Mouse (Mus musculus) myocyte (in vitro differentiated cells): ENCODE measurements around the gene Grip2. TPM values are rescaled to one million over a fixed set of nuclear protein-coding genes. Genes with fewer than 3 reads are reported as not detected.

Source experiments
- H3K27me3 ChIP-seq: one replicate; pipeline ENCODE4 v1.6.1; 2011; ENCODE audit not compliant: control insufficient read depth, insufficient read depth, insufficient read length
- H3K36me3 ChIP-seq: one replicate; pipeline ENCODE4 v1.6.1; 2011; ENCODE audit not compliant: control insufficient read depth, insufficient read depth
- H3K4me2 ChIP-seq: one replicate; pipeline ENCODE4 v1.6.1; 2011; ENCODE audit warnings: low read depth, control low read depth
- H3K4me3 ChIP-seq: one replicate; pipeline ENCODE4 v1.5.1; 2011; ENCODE audit warnings: mild to moderate bottlenecking, control low read depth, moderate library complexity
- H3K79me2 ChIP-seq: one replicate; pipeline ENCODE4 v1.6.1; 2011; ENCODE audit not compliant: control insufficient read depth, insufficient read depth
- H3ac ChIP-seq: one replicate; pipeline ENCODE4 v1.6.1; 2011; ENCODE audit not compliant: control insufficient read depth, insufficient read length
- CEBPB ChIP-seq: IDR thresholded peaks from 2 replicates; pipeline ENCODE4 v1.6.1; 2011; ENCODE audit warnings: mild to moderate bottlenecking, moderate library complexity; ENCODE audit not compliant: poor library complexity, insufficient read depth, severe bottlenecking
- E2F4 ChIP-seq: IDR thresholded peaks from one replicate; pipeline ENCODE4 v1.6.1; 2011; ENCODE audit warnings: mild to moderate bottlenecking, control low read depth, moderate library complexity; ENCODE audit not compliant: insufficient read depth
- MAX ChIP-seq: IDR thresholded peaks from one replicate; pipeline ENCODE4 v1.6.1; 2011; ENCODE audit warnings: low read depth, mild to moderate bottlenecking, control low read depth
- MYOD1 ChIP-seq, 3 experiments: IDR thresholded peaks; one replicate each; pipeline ENCODE4 v1.6.1; 2011; ENCODE audit warnings: control low read depth in 2 of 3, low read depth in 2 of 3, mild to moderate bottlenecking in 2 of 3, moderate library complexity in 1 of 3; ENCODE audit not compliant: insufficient read length in 2 of 3, control insufficient read depth in 1 of 3
- MYOG ChIP-seq, 3 experiments: IDR thresholded peaks; one replicate each; pipeline ENCODE4 v1.6.1; 2011; ENCODE audit warnings: control low read depth in 2 of 3, low read depth in 2 of 3, mild to moderate bottlenecking in 2 of 3; ENCODE audit not compliant: insufficient read length in 2 of 3, control insufficient read depth in 1 of 3, insufficient read depth in 1 of 3
- POLR2A ChIP-seq: IDR thresholded peaks from one replicate; pipeline ENCODE4 v1.6.1; 2011; ENCODE audit warnings: low read depth, mild to moderate bottlenecking, control low read depth, moderate library complexity; ENCODE audit not compliant: insufficient read length
- POLR2AphosphoS2 ChIP-seq: IDR thresholded peaks from one replicate; pipeline ENCODE4 v1.6.1; 2011; ENCODE audit warnings: low read depth, control low read depth; ENCODE audit not compliant: insufficient read length
- REST ChIP-seq: IDR thresholded peaks from one replicate; pipeline ENCODE4 v1.6.1; 2011; ENCODE audit warnings: mild to moderate bottlenecking, control low read depth, moderate library complexity; ENCODE audit not compliant: insufficient read depth, insufficient read length
- SRF ChIP-seq: IDR thresholded peaks from one replicate; pipeline ENCODE4 v1.6.1; 2011; ENCODE audit warnings: low read depth; ENCODE audit not compliant: control insufficient read depth, insufficient read length
- TCF12 ChIP-seq: IDR thresholded peaks from one replicate; pipeline ENCODE4 v1.6.1; 2011; ENCODE audit warnings: mild to moderate bottlenecking, control low read depth; ENCODE audit not compliant: poor library complexity, insufficient read depth, severe bottlenecking
- TCF3 ChIP-seq: IDR thresholded peaks from one replicate; pipeline ENCODE4 v1.6.1; 2011; ENCODE audit warnings: low read depth, control low read depth; ENCODE audit not compliant: insufficient read length
- USF1 ChIP-seq: IDR thresholded peaks from one replicate; pipeline ENCODE4 v1.6.1; 2011; ENCODE audit warnings: low read depth, mild to moderate bottlenecking, control low read depth, moderate library complexity
- polyA plus RNA-seq: library from polyadenylated mRNA; unstranded; fragments of >200 nt; fragmentation: generic; extraction: Trizol; gene quantifications from one replicate; pipeline ENCODE4 v1.2.1, GENCODE M21; 2012; ENCODE audit warnings: missing spikeins

Gene Grip2
- polyA plus RNA-seq, 1 experiment, result 1.9 TPM

DNA sequence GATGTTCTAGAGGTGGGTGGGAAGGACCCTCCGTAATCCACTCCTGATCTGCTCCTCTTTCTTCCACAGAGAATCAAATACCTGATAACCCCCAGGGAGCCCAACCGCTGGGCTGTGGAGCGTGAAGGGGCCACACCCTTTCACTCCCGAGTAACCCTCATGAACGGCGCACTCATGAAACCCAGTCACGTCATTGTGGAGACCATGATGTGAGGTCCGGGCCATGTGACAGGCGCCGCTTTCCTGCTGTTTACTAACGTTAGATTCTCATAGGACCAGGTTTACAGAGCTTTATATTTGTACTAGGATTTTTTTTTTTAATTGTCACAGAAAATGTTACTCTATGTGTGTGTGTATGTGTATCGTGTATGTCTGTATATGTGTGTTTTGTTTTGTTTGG is 72.2 kb downstream of the Grip2 start:
- no peak overlapping the region for H3K4me2 ChIP-seq
- no peak overlapping the region for H3K4me3 ChIP-seq
- H3ac ChIP-seq, result no peak overlapping the region
- H3K27me3 ChIP-seq, result no peaks in the 10 kb centered on the region
- no peaks in the 10 kb centered on the region for H3K79me2 ChIP-seq
- H3K36me3 ChIP-seq, result peaks cover 22% of the 10 kb centered on the region
- TF ChIP-seq CEBPB (no peak), USF1 (no peak), REST (no peak), MAX (no peak), POLR2A (no peak), E2F4 (no peak)

DNA sequence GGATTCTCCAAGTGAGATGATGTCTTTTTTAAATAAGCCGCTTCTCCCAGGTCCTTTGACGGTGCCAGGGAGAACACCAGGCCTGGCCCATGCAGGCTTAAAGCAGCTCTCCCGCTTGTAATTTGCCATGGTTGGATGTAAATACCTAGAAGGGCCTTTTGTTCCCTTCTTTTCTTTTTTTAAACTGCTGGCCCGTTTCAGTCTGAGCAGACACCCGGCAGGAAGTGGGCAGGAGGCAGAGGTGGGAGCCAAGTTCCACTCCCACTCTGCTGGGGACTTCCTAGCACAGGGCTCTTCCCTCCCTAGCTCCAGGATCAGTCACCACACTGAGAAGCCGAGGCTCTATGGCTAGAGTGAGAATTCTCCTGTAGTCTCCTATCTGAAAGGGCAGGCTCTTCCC is 73.0 kb downstream of the Grip2 start:
- no peak overlapping the region for H3K4me2 ChIP-seq
- H3K36me3 ChIP-seq, result peaks cover 29% of the 10 kb centered on the region
- H3K27me3 ChIP-seq, result no peaks in the 10 kb centered on the region
- no peak overlapping the region for H3K4me3 ChIP-seq
- no peak overlapping the region for H3ac ChIP-seq
- H3K79me2 ChIP-seq, result no peaks in the 10 kb centered on the region
- TF ChIP-seq TCF12 (no peak), MYOG (IDR thresholded peaks at IDR 0.05; ENCODE audit: control insufficient read depth in 1 of 3, insufficient read depth in 1 of 3, insufficient read length in 2 of 3, low read depth in 2 of 3) (no peak), POLR2A (no peak), TCF3 (no peak), E2F4 (no peak), MAX (no peak), CEBPB (no peak), USF1 (no peak), SRF (no peak), MYOD1 (IDR thresholded peaks at IDR 0.05; ENCODE audit: control insufficient read depth in 1 of 3, insufficient read length in 2 of 3, low read depth in 2 of 3) (no peak), REST (no peak), POLR2AphosphoS2 (no peak)

- Histone ChIP-seq H3K27me3 (no peaks in the 10 kb centered on the region), H3K4me3 (no peak overlapping the region), H3K4me2 (no peak overlapping the region), H3ac (no peak overlapping the region), H3K36me3 (peaks cover 40% of the 10 kb centered on the region), H3K79me2 (no peaks in the 10 kb centered on the region)
- TF ChIP-seq POLR2A (no peak), POLR2AphosphoS2 (no peak), SRF (no peak), TCF3 (no peak), TCF12 (no peak), CEBPB (no peak), REST (no peak), MAX (no peak), E2F4 (no peak), USF1 (no peak), MYOG (IDR thresholded peaks at IDR 0.05; ENCODE audit: control insufficient read depth in 1 of 3, insufficient read depth in 1 of 3, insufficient read length in 2 of 3, low read depth in 2 of 3) (no peak), MYOD1 (IDR thresholded peaks at IDR 0.05; ENCODE audit: control insufficient read depth in 1 of 3, insufficient read length in 2 of 3, low read depth in 2 of 3) (no peak)
These were observed 74.2 kb downstream of the Grip2 start for GRCm38 (mm10) chr6:91752884-91753283.

DNA sequence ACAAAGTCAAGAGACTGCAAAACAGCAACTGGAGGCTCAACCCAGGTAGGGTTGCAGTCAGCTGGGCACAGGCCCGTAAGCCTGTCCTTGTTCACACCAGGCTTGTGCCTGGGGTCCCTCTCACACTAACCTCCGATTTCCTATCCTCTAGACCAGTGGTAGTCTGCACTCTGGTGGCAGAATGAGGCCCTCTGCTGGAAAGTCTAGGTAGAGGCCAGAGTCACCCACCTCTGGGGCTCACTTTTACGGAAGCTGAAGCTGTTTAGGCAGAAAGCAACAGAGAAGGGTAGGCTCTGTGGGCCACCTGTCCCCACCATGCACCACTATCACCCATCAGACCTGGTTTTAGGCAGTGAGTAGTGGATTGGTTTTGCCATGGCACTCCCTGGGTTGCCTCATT is 76.1 kb downstream of the Grip2 start:
- H3ac ChIP-seq, result no peak overlapping the region
- no peak overlapping the region for H3K4me3 ChIP-seq
- H3K79me2 ChIP-seq, result no peaks in the 10 kb centered on the region
- peaks cover 48% of the 10 kb centered on the region for H3K36me3 ChIP-seq
- no peak overlapping the region for H3K4me2 ChIP-seq
- TF ChIP-seq CEBPB (no peak), SRF (no peak), TCF12 (no peak)
- no peaks in the 10 kb centered on the region for H3K27me3 ChIP-seq

GRCm38 (mm10) chr6:91746776-91747175 is 80.3 kb downstream of the Grip2 start:
- H3K36me3 ChIP-seq, result peaks cover 70% of the 10 kb centered on the region
- H3K79me2 ChIP-seq, result no peaks in the 10 kb centered on the region
- H3K4me3 ChIP-seq, result no peak overlapping the region
- no peak for TF ChIP-seq E2F4
- TF ChIP-seq POLR2AphosphoS2, result no peak
- TF ChIP-seq MYOD1 (IDR thresholded peaks at IDR 0.05; ENCODE audit: control insufficient read depth in 1 of 3, insufficient read length in 2 of 3, low read depth in 2 of 3), result no peak
- TF ChIP-seq REST, result no peak
- TF ChIP-seq TCF12, result no peak
- TF ChIP-seq POLR2A, result no peak
- no peak for TF ChIP-seq CEBPB
- TF ChIP-seq USF1, result no peak
- no peak for TF ChIP-seq TCF3
- H3K27me3 ChIP-seq, result no peaks in the 10 kb centered on the region
- no peak overlapping the region for H3ac ChIP-seq
- H3K4me2 ChIP-seq, result no peak overlapping the region
